Mouse (Mus musculus) megakaryocyte-erythroid progenitor cell, adult 5-6 weeks (primary cell): ENCODE results near the gene Imp4. TPM values are rescaled to one million over a fixed set of nuclear protein-coding genes. Genes with fewer than 3 reads are reported as not detected.

Experiments
- total RNA-seq, 2 experiments: library from RNA; stranded (forward) in 1 of 2; stranded (reverse) in 1 of 2; fragments of 200-1000, 215-1000 nt in 1 of 2; fragments of >200 nt in 1 of 2; fragmentation: Nextera tagmentation in 1 of 2; gene quantifications; 2 replicates each; pipeline ENCODE4 v1.2.3; 2014 to 2017

The Imp4 gene
- total RNA-seq, 2 experiments from 2014 or later: 27.2 to 74.9 TPM

Other genes with a start within 250 kb of the Imp4 start
- 35.9 and 38.8 TPM in 2 replicates for gene Ccdc115, start 179 bp upstream of the Imp4 start, total RNA-seq (2014; fragmentation: Nextera tagmentation)
- gene Ccdc115, start 179 bp upstream of the Imp4 start, total RNA-seq (2017): 42.1 and 45.4 TPM in 2 replicates
- gene Ptpn18, start 19.9 kb downstream of the Imp4 start, total RNA-seq (2014; fragmentation: Nextera tagmentation): 12.5 and 40.1 TPM in 2 replicates
- 27.3 and 67.9 TPM in 2 replicates for gene Ptpn18, start 19.9 kb downstream of the Imp4 start, total RNA-seq (2017)
- not detected in 2 replicates for gene Prss39, start 58.6 kb downstream of the Imp4 start, total RNA-seq (2014; fragmentation: Nextera tagmentation)
- 1.2 TPM in 1 of 2 replicates, not detected in the other for gene Prss39, start 58.6 kb downstream of the Imp4 start, total RNA-seq (2017)
- not detected in 2 replicates for gene Cfc1, start 95.8 kb downstream of the Imp4 start, total RNA-seq (2014; fragmentation: Nextera tagmentation)
- gene Cfc1, start 95.8 kb downstream of the Imp4 start, total RNA-seq (2017): not detected in 2 replicates
- gene Prss40, start 121.1 kb downstream of the Imp4 start, total RNA-seq (2014; fragmentation: Nextera tagmentation): not detected in 2 replicates
- not detected in 2 replicates for gene Prss40, start 121.1 kb downstream of the Imp4 start, total RNA-seq (2017)
- not detected in 2 replicates for gene Amer3, start 139.8 kb downstream of the Imp4 start, total RNA-seq (2014; fragmentation: Nextera tagmentation)
- not detected in 2 replicates for gene Amer3, start 139.8 kb downstream of the Imp4 start, total RNA-seq (2017)